Mouse (Mus musculus) neural tube, embryonic 12.5 days (tissue): ENCODE results near the gene Aes. TPM values are rescaled to one million over a fixed set of nuclear protein-coding genes. Genes with fewer than 3 reads are reported as not detected.

Experiments used
- ATAC-seq: fragments of 200-750 bp; cut with Nextera tagmentation; 2 replicates; pipeline ENCODE4 v1.8.0; 2017; ENCODE audit warnings: low read depth, mild to moderate bottlenecking, moderate TSS enrichment, moderate library complexity; ENCODE audit not compliant: low FRiP score
- H3K27ac ChIP-seq: fragments of 300-500 bp; sonication (generic); 2 replicates; pipeline ENCODE4 v1.5.1; 2016
- H3K27me3 ChIP-seq: fragments of 300-500 bp; sonication (generic); replicated peaks from 2 replicates; pipeline ENCODE4 v1.6.1; 2016; ENCODE audit warnings: mild to moderate bottlenecking
- H3K36me3 ChIP-seq: fragments of 300-500 bp; sonication (generic); 2 replicates; pipeline ENCODE4 v1.6.1; 2016; ENCODE audit warnings: mild to moderate bottlenecking
- H3K4me1 ChIP-seq: fragments of 300-500 bp; sonication (generic); 2 replicates; pipeline ENCODE4 v1.6.1; 2016
- H3K4me2 ChIP-seq: fragments of 300-500 bp; sonication (generic); replicated peaks from 2 replicates; pipeline ENCODE4 v1.6.1; 2016; ENCODE audit warnings: mild to moderate bottlenecking
- H3K4me3 ChIP-seq: fragments of 300-500 bp; sonication (generic); 2 replicates; pipeline ENCODE4 v1.5.1; 2016
- H3K9ac ChIP-seq: fragments of 300-500 bp; sonication (generic); 2 replicates; pipeline ENCODE4 v1.6.1; 2016; ENCODE audit warnings: mild to moderate bottlenecking
- H3K9me3 ChIP-seq: fragments of 300-500 bp; sonication (generic); 2 replicates; pipeline ENCODE4 v1.6.1; 2016; ENCODE audit warnings: mild to moderate bottlenecking
- WGBS: fragments of 180-500 bp; shearing (Covaris S2); methylation state at CpG from one replicate; pipeline ENCODE4 v1.1.7; 2016; 5-methylcytosine and 5-hydroxymethylcytosine counted together
- polyA plus RNA-seq: library from polyadenylated mRNA; unstranded; fragments of >200 nt; fragmentation: Nextera tagmentation; extraction: Ambion mirVana; gene quantifications from 2 replicates; pipeline ENCODE4 v1.2.1, GENCODE M21; 2016

Gene Aes
- polyA plus RNA-seq, 1 experiment from 2014 or later, result 569 TPM

DNA sequence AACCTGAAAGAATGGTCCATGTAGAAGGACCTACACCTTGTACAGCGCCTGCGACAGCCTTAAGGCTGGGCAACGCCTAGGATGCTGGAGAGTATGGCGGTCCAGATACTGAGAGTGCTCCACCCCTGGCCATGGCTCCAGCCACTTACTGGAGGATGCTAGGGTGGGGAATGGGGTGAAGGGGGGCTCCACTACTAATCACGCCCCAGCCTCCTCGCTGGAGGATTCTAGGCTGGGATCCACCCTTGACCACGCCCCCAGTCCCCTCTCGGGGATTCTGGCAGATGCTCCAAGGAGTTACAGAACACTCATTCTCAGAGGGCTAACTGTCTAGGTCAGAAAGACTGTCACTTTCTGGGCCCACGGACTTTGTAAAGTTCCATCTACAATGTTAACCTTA lies 13.7 kb downstream of the Aes start:
- H3K4me2 ChIP-seq, result peak overlapping the region; percentile 71; the same call in 1 of the 2 replicates
- H3K27me3 ChIP-seq, result peaks cover 56% of the 10 kb centered on the region
- H3K4me1 ChIP-seq, result peaks cover 61% of the 10 kb centered on the region
- H3K4me3 ChIP-seq, result no peak overlapping the region; the same call in 1 of the 2 replicates
- no peak overlapping the region for H3K9ac ChIP-seq
- no peak for ATAC-seq
- no peaks in the 10 kb centered on the region for H3K36me3 ChIP-seq
- WGBS, result 7% methylated on average over 9 of the region's 9 CpGs
- H3K27ac ChIP-seq, result no peak overlapping the region
- no peaks in the 10 kb centered on the region for H3K9me3 ChIP-seq

DNA sequence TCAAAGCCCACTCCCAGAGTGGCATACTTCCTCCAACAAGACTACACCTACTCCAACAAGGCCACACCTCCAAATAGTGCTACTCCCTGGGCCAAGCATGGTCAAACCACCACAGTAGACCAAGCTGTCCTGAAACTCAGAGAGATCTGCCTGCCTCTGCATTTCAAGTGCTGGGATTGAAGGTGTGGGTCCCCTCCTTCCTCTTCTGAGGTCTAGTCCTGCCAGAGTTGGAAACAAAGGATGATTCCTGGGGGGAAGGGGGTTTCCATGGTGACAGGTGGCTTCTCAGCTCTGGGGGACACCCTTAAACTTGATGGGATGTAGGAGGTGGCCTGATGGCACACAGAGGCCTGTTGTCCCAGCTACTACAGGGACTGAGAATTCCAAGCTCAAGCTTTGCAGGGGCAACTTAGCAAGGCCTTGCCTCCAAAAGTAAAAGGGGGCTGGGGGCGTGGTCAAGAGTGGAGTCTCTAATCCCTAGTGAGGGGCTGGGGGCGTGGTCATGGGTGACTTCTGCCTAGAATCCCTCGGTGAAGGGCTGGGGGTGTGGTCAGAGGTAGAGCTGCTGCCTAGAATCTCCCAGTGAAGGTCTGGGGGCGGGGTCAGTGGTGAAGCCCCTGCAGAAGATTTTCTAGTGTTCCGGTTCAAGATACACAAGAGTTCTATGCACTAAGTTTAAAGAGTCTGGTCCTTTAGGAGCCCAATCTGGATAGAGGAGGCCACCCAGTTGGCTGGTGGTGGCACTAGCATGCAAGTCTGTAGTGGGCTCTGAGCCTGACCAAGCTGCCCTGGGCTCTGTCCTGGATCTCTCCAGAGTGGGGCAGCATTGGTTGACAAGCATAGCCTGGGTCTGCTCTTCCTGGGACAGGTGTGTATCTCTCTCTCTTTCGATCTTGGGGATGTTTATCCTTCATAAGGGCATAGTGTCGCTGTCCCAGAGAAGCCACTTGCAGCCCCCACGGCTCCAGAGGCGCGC lies 15.1 kb downstream of the Aes start, which contains the start of gene Tle2:
Gene Tle2, plus strand, starts transcription at position 481 of the 976 bp plus-strand sequence.
- H3K4me3 ChIP-seq, result peak within 1 kb of the TSS; percentile 47
- peak within 1 kb of the TSS; percentile 66 for H3K9ac ChIP-seq
- no peak for ATAC-seq
- H3K27me3 ChIP-seq, result peaks cover 69% of the 10 kb centered on the region
- 27% methylated on average over 10 of the region's 10 CpGs for WGBS
- H3K36me3 ChIP-seq, result no peaks in the 10 kb centered on the region
- H3K4me2 ChIP-seq, result peak within 1 kb of the TSS; percentile 79
- no peak within 1 kb of the TSS for H3K27ac ChIP-seq
- no peaks in the 10 kb centered on the region for H3K9me3 ChIP-seq
- peaks cover 49% of the 10 kb centered on the region for H3K4me1 ChIP-seq

DNA sequence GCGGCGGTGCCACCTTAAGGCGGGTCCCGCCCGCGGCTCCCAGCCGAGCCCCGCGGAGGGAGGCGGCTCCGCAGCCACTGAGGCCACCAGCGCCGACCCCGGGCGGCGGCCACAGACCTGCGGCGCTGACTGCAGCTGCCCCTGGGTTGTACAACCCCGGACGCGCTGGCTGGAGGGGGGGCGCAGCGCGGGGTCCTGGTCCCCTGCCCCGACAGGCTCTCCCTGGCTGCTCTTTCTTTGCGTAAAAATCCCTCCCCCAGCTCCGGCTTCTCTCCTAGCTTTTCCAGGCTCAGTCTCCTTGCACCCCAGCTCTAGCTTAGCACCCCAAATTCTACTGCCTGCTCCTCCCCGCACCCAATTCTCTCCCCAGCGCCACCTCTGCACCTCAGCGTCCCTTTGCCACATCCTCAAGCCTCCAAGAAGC lies 15.9 kb downstream of the Aes start:
- peak overlapping the region; percentile 47 for H3K4me3 ChIP-seq
- H3K4me2 ChIP-seq, result peak overlapping the region; percentile 79
- under 1% methylated on average over 30 of the region's 30 CpGs for WGBS
- no peaks in the 10 kb centered on the region for H3K9me3 ChIP-seq
- H3K4me1 ChIP-seq, result peaks cover 40% of the 10 kb centered on the region
- H3K27me3 ChIP-seq, result peaks cover 72% of the 10 kb centered on the region
- peak overlapping the region; percentile 66 for H3K9ac ChIP-seq
- H3K27ac ChIP-seq, result no peak overlapping the region
- no peak for ATAC-seq
- no peaks in the 10 kb centered on the region for H3K36me3 ChIP-seq

DNA sequence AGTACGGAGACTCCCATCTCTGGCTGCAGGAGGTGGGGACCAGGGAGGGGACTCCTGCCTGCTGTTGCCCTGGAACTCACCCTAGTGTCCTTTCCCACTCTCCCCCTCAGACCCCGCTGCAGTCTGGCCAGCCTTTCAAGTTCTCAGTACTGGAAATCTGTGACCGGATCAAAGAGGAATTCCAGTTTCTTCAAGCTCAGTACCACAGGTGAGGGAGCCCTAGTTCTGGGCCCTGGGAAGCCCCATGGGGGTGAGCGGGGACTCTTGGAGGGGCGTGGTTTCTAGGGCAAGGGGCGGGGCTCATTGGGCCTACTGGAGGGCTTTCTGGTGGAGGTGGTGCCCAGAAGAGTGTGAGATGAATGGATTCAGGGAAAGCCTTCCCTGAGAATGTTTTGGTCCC lies 16.4 kb downstream of the Aes start:
- H3K36me3 ChIP-seq, result no peaks in the 10 kb centered on the region
- WGBS, result 3% methylated on average over 6 of the region's 6 CpGs
- peaks cover 77% of the 10 kb centered on the region for H3K27me3 ChIP-seq
- H3K4me1 ChIP-seq, result peaks cover 35% of the 10 kb centered on the region
- H3K4me3 ChIP-seq, result peak overlapping the region; percentile 47
- peak overlapping the region; percentile 66 for H3K9ac ChIP-seq
- H3K9me3 ChIP-seq, result no peaks in the 10 kb centered on the region
- no peak overlapping the region for H3K27ac ChIP-seq
- no peak for ATAC-seq
- peak overlapping the region; percentile 79 for H3K4me2 ChIP-seq

DNA sequence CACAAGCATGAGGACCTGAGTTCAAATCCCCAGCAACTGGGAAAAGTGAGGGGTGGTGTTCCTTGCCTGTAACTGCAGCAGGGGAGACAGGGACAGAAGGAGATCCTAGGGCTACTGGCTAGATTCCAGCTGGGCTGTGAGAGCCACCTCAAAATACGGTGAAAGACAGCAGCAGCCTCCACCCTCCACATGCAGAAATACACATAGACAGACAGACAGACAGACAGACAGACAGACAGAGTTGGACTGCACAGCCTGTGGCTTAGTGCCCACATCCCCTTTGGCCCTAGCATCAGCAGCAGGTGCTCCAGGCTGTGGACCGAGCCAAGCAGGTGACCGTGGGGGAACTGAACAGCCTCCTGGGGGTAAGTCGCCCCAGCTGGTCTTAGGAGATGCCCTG lies 20.7 kb downstream of the Aes start:
- Histone ChIP-seq H3K27ac (no peak overlapping the region), H3K4me1 (peaks cover 23% of the 10 kb centered on the region), H3K4me2 (no peak overlapping the region; the same call in 1 of the 2 replicates), H3K9ac (no peak overlapping the region), H3K36me3 (no peaks in the 10 kb centered on the region), H3K27me3 (peaks cover 76% of the 10 kb centered on the region), H3K4me3 (no peak overlapping the region), H3K9me3 (no peaks in the 10 kb centered on the region)
- WGBS, result 71% methylated on average over 4 of the region's 4 CpGs
- ATAC-seq, result no peak

DNA sequence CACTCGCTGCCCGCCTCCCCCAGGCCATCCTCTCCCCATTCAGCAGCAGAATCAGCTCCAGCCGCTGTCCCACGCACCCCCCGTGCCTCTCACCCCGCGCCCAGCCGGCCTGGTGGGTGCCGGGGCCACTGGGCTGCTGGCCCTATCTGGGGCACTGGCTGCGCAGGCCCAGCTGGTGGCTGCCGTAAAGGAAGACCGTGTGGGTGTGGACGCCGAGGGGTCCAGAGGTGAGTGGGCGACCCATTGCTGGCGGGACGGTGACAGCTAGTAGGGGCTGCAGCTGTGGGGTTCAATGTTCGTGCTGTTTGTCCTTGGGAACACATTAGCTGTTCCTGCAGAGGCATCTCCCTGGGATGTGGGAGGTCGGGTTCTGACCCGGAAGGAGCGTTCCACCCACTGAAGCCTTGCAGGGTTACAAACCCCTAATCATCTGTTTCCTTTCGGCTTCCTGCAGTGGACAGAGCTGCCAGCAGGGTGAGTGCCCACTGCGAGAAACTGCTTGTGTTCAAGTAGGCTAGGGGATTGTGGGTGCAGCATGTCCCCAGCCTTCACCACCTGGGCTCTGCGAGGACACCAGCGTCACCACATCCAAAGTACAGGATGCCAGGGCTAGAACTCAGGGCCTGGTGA lies 21.3 kb downstream of the Aes start:
- no peak for ATAC-seq
- Histone ChIP-seq H3K27ac (no peak overlapping the region), H3K36me3 (no peaks in the 10 kb centered on the region), H3K4me1 (peaks cover 17% of the 10 kb centered on the region), H3K27me3 (peaks cover 74% of the 10 kb centered on the region), H3K9ac (no peak overlapping the region), H3K4me2 (no peak overlapping the region; the same call in 1 of the 2 replicates), H3K4me3 (no peak overlapping the region), H3K9me3 (no peaks in the 10 kb centered on the region)
- 55% methylated on average over 25 of the region's 25 CpGs for WGBS

DNA sequence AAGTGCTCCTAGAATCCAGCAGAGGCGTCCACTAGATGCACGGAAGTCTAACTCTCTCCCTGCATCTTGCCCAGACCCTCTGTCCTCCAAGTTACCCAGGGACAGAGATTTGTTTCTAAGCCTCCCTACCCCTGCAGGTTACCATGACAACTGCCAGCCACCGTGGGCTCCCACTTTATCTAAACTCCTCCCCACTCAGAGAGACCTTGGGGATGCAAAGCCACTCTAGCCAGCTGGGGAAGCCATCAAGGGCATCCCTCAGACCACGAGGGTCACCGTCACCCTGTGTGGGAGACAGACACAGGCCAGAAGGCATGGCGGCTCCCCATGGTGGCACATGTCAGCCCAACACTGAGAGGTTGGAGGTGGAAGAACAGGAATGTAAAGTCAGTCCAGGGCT lies 24.1 kb downstream of the Aes start:
- Histone ChIP-seq H3K27me3 (peaks cover 72% of the 10 kb centered on the region), H3K9me3 (no peaks in the 10 kb centered on the region), H3K36me3 (no peaks in the 10 kb centered on the region), H3K4me2 (no peak overlapping the region), H3K9ac (no peak overlapping the region), H3K27ac (no peak overlapping the region), H3K4me3 (no peak overlapping the region), H3K4me1 (peaks cover 12% of the 10 kb centered on the region; the same call in 1 of the 2 replicates)
- no peak for ATAC-seq
- WGBS, result 44% methylated on average over 6 of the region's 6 CpGs

DNA sequence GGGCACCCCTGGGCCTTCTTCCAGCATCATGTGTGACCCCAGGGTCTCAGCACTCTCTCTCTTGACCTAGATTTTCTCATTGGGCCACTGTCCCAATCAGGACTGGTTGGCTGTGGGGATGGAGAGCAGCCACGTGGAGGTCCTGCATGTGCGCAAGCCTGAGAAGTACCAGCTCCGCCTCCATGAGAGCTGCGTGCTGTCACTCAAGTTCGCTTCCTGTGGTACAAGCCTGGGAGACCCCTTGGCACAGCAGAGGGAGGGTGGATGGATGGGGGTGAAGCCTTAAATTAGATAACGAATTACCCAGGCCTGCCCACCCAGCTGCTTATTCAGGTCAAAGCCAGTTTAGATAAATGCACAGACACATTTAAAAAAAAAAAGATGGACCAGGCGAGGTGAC lies 29.5 kb downstream of the Aes start:
- no peak for ATAC-seq
- H3K9me3 ChIP-seq, result no peaks in the 10 kb centered on the region
- 74% methylated on average over 7 of the region's 7 CpGs for WGBS
- no peak overlapping the region for H3K4me2 ChIP-seq
- no peak overlapping the region for H3K4me3 ChIP-seq
- H3K27me3 ChIP-seq, result peaks cover 57% of the 10 kb centered on the region
- H3K4me1 ChIP-seq, result no peaks in the 10 kb centered on the region
- H3K36me3 ChIP-seq, result no peaks in the 10 kb centered on the region
- H3K9ac ChIP-seq, result no peak overlapping the region
- no peak overlapping the region for H3K27ac ChIP-seq

DNA sequence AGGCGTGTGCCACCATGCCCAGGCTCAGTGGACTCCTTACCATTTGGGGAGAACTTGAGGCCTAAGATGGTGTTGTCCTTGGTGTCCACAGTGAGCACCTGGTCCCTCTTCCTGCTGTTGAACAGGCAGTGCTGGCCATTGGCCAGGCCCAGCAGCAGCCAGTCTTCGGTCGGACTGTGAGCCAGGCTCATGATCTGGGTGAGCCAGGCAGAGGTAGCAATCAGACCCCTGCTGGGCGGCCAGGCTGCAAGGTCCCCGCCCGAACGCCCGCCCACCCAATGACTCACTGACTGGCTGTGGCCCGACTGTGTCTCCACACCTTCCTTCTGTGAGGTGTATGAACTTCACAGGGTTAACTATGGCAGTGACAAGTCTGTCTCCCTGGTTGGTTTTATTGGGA lies 32.6 kb downstream of the Aes start:
- Histone ChIP-seq H3K4me2 (no peak overlapping the region), H3K4me3 (no peak overlapping the region), H3K27ac (no peak overlapping the region), H3K9ac (no peak overlapping the region), H3K9me3 (no peaks in the 10 kb centered on the region), H3K27me3 (peaks cover 60% of the 10 kb centered on the region), H3K4me1 (peaks cover 17% of the 10 kb centered on the region), H3K36me3 (no peaks in the 10 kb centered on the region)
- 64% methylated on average over 9 of the region's 9 CpGs for WGBS
- no peak for ATAC-seq

DNA sequence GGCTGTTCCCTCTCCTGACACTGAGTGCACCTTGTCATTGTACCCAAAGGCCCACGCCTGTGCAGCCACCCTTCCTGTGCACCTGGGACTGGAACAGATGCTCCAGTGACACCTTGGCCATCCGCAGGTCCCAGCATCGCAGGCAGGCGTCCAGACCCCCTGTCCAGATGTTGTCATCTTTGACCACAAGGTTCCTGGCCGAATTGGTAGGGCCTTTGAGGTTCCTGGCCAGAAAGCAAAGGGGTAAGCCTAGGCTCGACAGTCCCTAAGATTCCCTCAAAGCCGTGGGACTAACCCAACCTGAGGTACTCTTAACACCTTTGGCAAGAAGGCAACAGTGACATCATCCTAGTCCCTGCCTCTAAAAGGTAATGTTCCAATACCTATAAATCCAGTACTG lies 33.3 kb downstream of the Aes start:
- no peak for ATAC-seq
- H3K4me2 ChIP-seq, result no peak overlapping the region
- peaks cover 52% of the 10 kb centered on the region for H3K27me3 ChIP-seq
- H3K27ac ChIP-seq, result no peak overlapping the region
- H3K9ac ChIP-seq, result no peak overlapping the region
- H3K4me3 ChIP-seq, result no peak overlapping the region
- H3K9me3 ChIP-seq, result no peaks in the 10 kb centered on the region
- WGBS, result 79% methylated on average over 7 of the region's 7 CpGs
- no peaks in the 10 kb centered on the region for H3K36me3 ChIP-seq
- peaks cover 25% of the 10 kb centered on the region for H3K4me1 ChIP-seq

DNA sequence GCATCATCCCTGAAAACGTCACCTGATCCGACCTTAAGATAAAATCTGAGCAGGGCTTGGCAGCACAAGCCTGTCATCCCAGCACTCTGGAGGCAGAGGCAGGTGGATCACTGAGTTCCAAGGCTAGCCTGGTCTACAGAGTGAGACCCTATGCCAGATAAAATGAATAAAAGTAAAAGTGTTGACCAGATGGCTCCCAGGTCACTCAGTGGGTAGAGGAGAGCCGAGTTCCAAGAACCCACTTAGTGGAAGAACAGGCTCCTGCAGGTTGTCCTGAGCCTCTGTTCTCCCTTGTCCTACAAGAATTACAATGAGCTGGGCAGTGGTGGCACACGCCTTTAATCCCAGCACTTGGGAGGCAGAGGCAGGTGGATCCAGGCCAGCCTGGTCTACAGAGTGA lies 33.9 kb downstream of the Aes start:
- WGBS, result 72% methylated on average over 4 of the region's 4 CpGs
- Histone ChIP-seq H3K4me3 (no peak overlapping the region), H3K27me3 (peaks cover 51% of the 10 kb centered on the region)

DNA sequence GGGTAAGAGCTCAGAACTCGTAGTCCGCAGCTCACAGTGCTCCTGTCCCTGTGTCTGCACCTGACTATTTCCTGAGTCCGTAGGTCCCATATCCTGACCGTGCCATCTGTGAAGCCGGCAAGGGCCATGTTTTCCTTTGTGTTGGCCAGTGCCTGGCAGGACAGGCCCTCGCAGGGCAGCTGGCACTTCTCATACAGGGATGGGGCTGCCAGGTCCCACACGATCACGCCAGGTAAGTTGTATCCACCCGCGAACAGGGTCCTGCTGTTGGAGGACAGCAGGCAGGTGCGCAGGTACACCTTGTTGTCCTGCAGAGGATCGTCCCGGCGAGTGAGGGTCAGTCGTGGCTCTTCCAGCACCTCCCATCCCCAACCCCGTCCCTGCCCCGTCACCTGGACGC lies 34.6 kb downstream of the Aes start:
- WGBS, result 77% methylated on average over 18 of the region's 18 CpGs
- ATAC-seq, result no peak
- Histone ChIP-seq H3K27ac (no peak overlapping the region), H3K4me3 (no peak overlapping the region), H3K9ac (no peak overlapping the region), H3K4me2 (no peak overlapping the region), H3K36me3 (no peaks in the 10 kb centered on the region), H3K4me1 (peaks cover 33% of the 10 kb centered on the region), H3K9me3 (no peaks in the 10 kb centered on the region), H3K27me3 (peaks cover 58% of the 10 kb centered on the region)

More for the DNA sequence above, 33.9 kb downstream of the Aes start:
- no peaks in the 10 kb centered on the region for H3K36me3 ChIP-seq
- no peak overlapping the region for H3K9ac ChIP-seq
- H3K9me3 ChIP-seq, result no peaks in the 10 kb centered on the region
- no peak overlapping the region for H3K4me2 ChIP-seq
- peaks cover 30% of the 10 kb centered on the region for H3K4me1 ChIP-seq
- no peak for ATAC-seq
- no peak overlapping the region for H3K27ac ChIP-seq
